Mouse (Mus musculus) heart, adult 2 months (tissue): Measurements from ENCODE around the gene Poldip3.

Experiments
- CTCF ChIP-seq: fragments of 200-600 bp; IDR thresholded peaks from 2 replicates; pipeline ENCODE4 v1.8.1; 2022; ENCODE audit warnings: antibody characterized with exemption, mild to moderate bottlenecking, moderate library complexity
- POLR2A ChIP-seq: fragments of 200-500 bp; IDR thresholded peaks from 2 replicates; pipeline ENCODE4 v1.6.1; 2011; ENCODE audit warnings: mild to moderate bottlenecking, low read depth, low read length, control low read depth; ENCODE audit not compliant: insufficient read depth

- TF ChIP-seq CTCF (peak; percentile 97), POLR2A (no peak)
These were observed 7.9 kb upstream of the Poldip3 start for GRCm38 (mm10) chr15:83156929-83157666.
